Mouse (Mus musculus): ENCODE results near the gene Ncstn. TPM values are rescaled to one million over a fixed set of nuclear protein-coding genes. Genes with fewer than 3 reads are reported as not detected.

Gene Ncstn
- polyA plus RNA-seq, 1 experiment from 2014 or later, result 100 TPM

- WGBS, result 21% methylated on average over 10 of the region's 10 CpGs
- Histone ChIP-seq H3K36me3 (no peaks in the 10 kb centered on the region), H3K4me2 (peak overlapping the region; percentile 84), H3K27me3 (replicated peaks) (no peaks in the 10 kb centered on the region), H3K4me1 (peaks cover 35% of the 10 kb centered on the region), H3K9me3 (replicated peaks) (no peaks in the 10 kb centered on the region), H3K27ac (replicated peaks) (no peak overlapping the region), H3K9ac (replicated peaks) (no peak overlapping the region), H3K4me3 (replicated peaks) (peak overlapping the region; percentile 48)
- no peak for ATAC-seq (ENCODE audit: low FRiP score)
Measured at GRCm38 (mm10) chr1:172052766-172053279, 29.8 kb downstream of the Ncstn start.

GRCm38 (mm10) chr1:172049131-172049782, 33.3 kb downstream of the Ncstn start:
- Histone ChIP-seq H3K27me3 (replicated peaks) (no peaks in the 10 kb centered on the region), H3K9ac (replicated peaks) (peak overlapping the region; percentile 26; the same call in 1 of the 2 replicates), H3K4me2 (peak overlapping the region; percentile 40), H3K4me3 (replicated peaks) (no peak overlapping the region), H3K36me3 (no peaks in the 10 kb centered on the region), H3K9me3 (replicated peaks) (no peaks in the 10 kb centered on the region), H3K4me1 (peaks cover 34% of the 10 kb centered on the region), H3K27ac (replicated peaks) (peak overlapping the region; percentile 77)
- 0 out of 2 replicates have a peak, but pooled peaks have one; percentile 4 for ATAC-seq (ENCODE audit: low FRiP score)
- WGBS, result 12% methylated on average over 13 of the region's 13 CpGs

- Histone ChIP-seq H3K9ac (replicated peaks) (peak overlapping the region; percentile 20; the same call in 1 of the 2 replicates), H3K36me3 (no peaks in the 10 kb centered on the region), H3K4me1 (peaks cover 24% of the 10 kb centered on the region), H3K4me2 (peak overlapping the region; percentile 40), H3K9me3 (replicated peaks) (no peaks in the 10 kb centered on the region), H3K27ac (replicated peaks) (peak overlapping the region; percentile 77), H3K27me3 (replicated peaks) (no peaks in the 10 kb centered on the region), H3K4me3 (replicated peaks) (no peak overlapping the region)
- ATAC-seq (ENCODE audit: low FRiP score), result peak; percentile 55
- WGBS, result 4% methylated on average over 6 of the region's 6 CpGs
Measured at GRCm38 (mm10) chr1:172048241-172048734, 34.3 kb downstream of the Ncstn start.

GRCm38 (mm10) chr1:172046938-172047337, 35.7 kb downstream of the Ncstn start:
- Histone ChIP-seq H3K27me3 (replicated peaks) (no peaks in the 10 kb centered on the region), H3K4me3 (replicated peaks) (no peak overlapping the region), H3K27ac (replicated peaks) (no peak overlapping the region), H3K9me3 (replicated peaks) (no peaks in the 10 kb centered on the region), H3K36me3 (no peaks in the 10 kb centered on the region), H3K4me2 (no peak overlapping the region), H3K9ac (replicated peaks) (no peak overlapping the region), H3K4me1 (peaks cover 17% of the 10 kb centered on the region)
- peak; percentile 53; the same call in 1 of the 2 replicates for ATAC-seq (ENCODE audit: low FRiP score)
- 5% methylated on average over 5 of the region's 5 CpGs for WGBS

GRCm38 (mm10) chr1:172046410-172046809, 36.2 kb downstream of the Ncstn start:
- no peak overlapping the region for H3K4me2 ChIP-seq
- no peak for ATAC-seq (ENCODE audit: low FRiP score)
- no peaks in the 10 kb centered on the region for H3K36me3 ChIP-seq
- H3K4me1 ChIP-seq, result peaks cover 17% of the 10 kb centered on the region
- no peak overlapping the region for H3K27ac ChIP-seq (replicated peaks)
- H3K27me3 ChIP-seq (replicated peaks), result no peaks in the 10 kb centered on the region
- no peak overlapping the region for H3K9ac ChIP-seq (replicated peaks)
- no peaks in the 10 kb centered on the region for H3K9me3 ChIP-seq (replicated peaks)
- WGBS, result 74% methylated on average over 8 of the region's 8 CpGs
- no peak overlapping the region for H3K4me3 ChIP-seq (replicated peaks)

GRCm38 (mm10) chr1:172029914-172030313, 52.7 kb downstream of the Ncstn start:
- 95% methylated on average over 2 of the region's 2 CpGs for WGBS
- Histone ChIP-seq H3K4me3 (replicated peaks) (no peak overlapping the region), H3K4me2 (no peak overlapping the region), H3K9ac (replicated peaks) (no peak overlapping the region), H3K9me3 (replicated peaks) (no peaks in the 10 kb centered on the region), H3K4me1 (peaks cover 27% of the 10 kb centered on the region), H3K27ac (replicated peaks) (no peak overlapping the region), H3K36me3 (no peaks in the 10 kb centered on the region), H3K27me3 (replicated peaks) (no peaks in the 10 kb centered on the region)
- no peak for ATAC-seq (ENCODE audit: low FRiP score)

- peak within 1 kb of the TSS; percentile 89 for H3K4me2 ChIP-seq
- ATAC-seq (ENCODE audit: low FRiP score), result no peak
Measured at GRCm38 (mm10) chr1:172028394-172029275, 54.0 kb downstream of the Ncstn start, which contains the start of gene Vangl2. Vangl2 (minus strand) TSS chr1:172028444.

GRCm38 (mm10) chr1:172027809-172028102, 54.8 kb downstream of the Ncstn start:
- H3K9ac ChIP-seq (replicated peaks), result peak overlapping the region; percentile 91
- peak overlapping the region; percentile 89 for H3K4me2 ChIP-seq
- H3K4me1 ChIP-seq, result peaks cover 47% of the 10 kb centered on the region
- no peaks in the 10 kb centered on the region for H3K9me3 ChIP-seq (replicated peaks)
- H3K27ac ChIP-seq (replicated peaks), result peak overlapping the region; percentile 98
- H3K27me3 ChIP-seq (replicated peaks), result no peaks in the 10 kb centered on the region
- H3K36me3 ChIP-seq, result no peaks in the 10 kb centered on the region
- H3K4me3 ChIP-seq (replicated peaks), result peak overlapping the region; percentile 94
- 6% methylated on average over 10 of the region's 10 CpGs for WGBS
- ATAC-seq (ENCODE audit: low FRiP score), result peak; percentile 23

More at GRCm38 (mm10) chr1:172028394-172029275, 54.0 kb downstream of the Ncstn start, which contains the start of gene Vangl2:
- peaks cover 39% of the 10 kb centered on the region for H3K4me1 ChIP-seq
- WGBS, result 23% methylated on average over 21 of the region's 21 CpGs
- no peaks in the 10 kb centered on the region for H3K9me3 ChIP-seq (replicated peaks)
- peak within 1 kb of the TSS; percentile 98 for H3K27ac ChIP-seq (replicated peaks)
- no peaks in the 10 kb centered on the region for H3K27me3 ChIP-seq (replicated peaks)
- H3K4me3 ChIP-seq (replicated peaks), result peak within 1 kb of the TSS; percentile 94
- no peaks in the 10 kb centered on the region for H3K36me3 ChIP-seq
- peak within 1 kb of the TSS; percentile 91 for H3K9ac ChIP-seq (replicated peaks)

- Histone ChIP-seq H3K9ac (replicated peaks) (peak overlapping the region; percentile 91), H3K9me3 (replicated peaks) (no peaks in the 10 kb centered on the region), H3K4me3 (replicated peaks) (peak overlapping the region; percentile 94), H3K4me2 (peak overlapping the region; percentile 89), H3K36me3 (no peaks in the 10 kb centered on the region), H3K4me1 (peaks cover 52% of the 10 kb centered on the region), H3K27ac (replicated peaks) (peak overlapping the region; percentile 98), H3K27me3 (replicated peaks) (no peaks in the 10 kb centered on the region)
- peak; percentile 83 for ATAC-seq (ENCODE audit: low FRiP score)
- WGBS, result under 1% methylated on average over 43 of the region's 54 CpGs
Measured at GRCm38 (mm10) chr1:172027010-172027808, 55.4 kb downstream of the Ncstn start.

- no peaks in the 10 kb centered on the region for H3K9me3 ChIP-seq (replicated peaks)
- under 1% methylated on average over 23 of the region's 23 CpGs for WGBS
- peaks cover 60% of the 10 kb centered on the region for H3K4me1 ChIP-seq
- peak overlapping the region; percentile 91 for H3K9ac ChIP-seq (replicated peaks)
- H3K36me3 ChIP-seq, result no peaks in the 10 kb centered on the region
- peak overlapping the region; percentile 89 for H3K4me2 ChIP-seq
- H3K27me3 ChIP-seq (replicated peaks), result no peaks in the 10 kb centered on the region
- peak; percentile 82 for ATAC-seq (ENCODE audit: low FRiP score)
- H3K4me3 ChIP-seq (replicated peaks), result peak overlapping the region; percentile 94
- H3K27ac ChIP-seq (replicated peaks), result peak overlapping the region; percentile 98
Measured at GRCm38 (mm10) chr1:172026201-172026901, 56.2 kb downstream of the Ncstn start.

Data from neural tube, embryonic 15.5 days (tissue).